Mouse (Mus musculus) brain, embryonic 14.5 days (tissue): ENCODE measurements around the gene Hspa12b. TPM values are rescaled to one million over a fixed set of nuclear protein-coding genes. Genes with fewer than 3 reads are reported as not detected.
"Not testable (repeated sequence)": the region's sequence is repeated elsewhere in the genome, so short reads cannot be mapped to it uniquely, and the experiment has no call there.

Experiments used
- DNase-seq: peaks from one replicate; pipeline ENCODE4 v3.0.0-alpha.2; 2011; ENCODE audit warnings: low read depth
- CTCF ChIP-seq: fragments of 200-500 bp; IDR thresholded peaks from 2 replicates; pipeline ENCODE4 v1.5.1; 2012; ENCODE audit warnings: inconsistent platforms, mild to moderate bottlenecking, moderate library complexity, borderline replicate concordance; ENCODE audit not compliant: insufficient read depth, insufficient read length; ENCODE audit errors: extremely low read depth
- POLR2A ChIP-seq: fragments of 200-500 bp; IDR thresholded peaks from 2 replicates; pipeline ENCODE4 v1.6.1; 2012; ENCODE audit warnings: mild to moderate bottlenecking, inconsistent platforms, borderline replicate concordance; ENCODE audit not compliant: poor library complexity, insufficient read depth, insufficient read length, severe bottlenecking; ENCODE audit errors: extremely low read depth
- polyA plus RNA-seq: library from polyadenylated mRNA; depleted of rRNA; stranded (reverse); fragments of >200 nt; gene quantifications from 2 replicates; pipeline ENCODE4 v1.2.3, GENCODE M21; 2012

Hspa12b gene
- polyA plus RNA-seq, 1 experiment, result 10.1 TPM

DNA sequence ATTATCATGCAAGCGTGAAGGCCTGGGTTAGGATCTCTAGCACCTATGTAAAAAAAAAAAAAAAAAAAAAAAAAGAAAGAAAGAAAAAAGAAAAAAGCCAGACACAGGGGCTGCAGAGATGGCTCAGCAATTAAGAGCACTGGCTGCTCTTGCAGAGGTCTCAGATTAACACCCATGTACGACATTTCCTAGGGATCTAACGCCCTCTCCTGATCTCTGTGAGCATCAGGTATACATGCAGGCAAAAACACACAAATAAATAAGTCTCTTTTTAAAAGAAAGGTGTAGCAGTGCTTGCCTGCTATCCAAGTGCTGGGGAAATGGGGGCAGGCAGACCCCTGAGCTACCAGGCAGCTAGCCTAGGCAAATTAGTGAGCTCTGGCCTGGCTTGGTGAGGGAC lies 25.6 kb upstream of the Hspa12b start:
- no peak for DNase-seq
- TF ChIP-seq CTCF, result no peak
- no peak for TF ChIP-seq POLR2A

DNA sequence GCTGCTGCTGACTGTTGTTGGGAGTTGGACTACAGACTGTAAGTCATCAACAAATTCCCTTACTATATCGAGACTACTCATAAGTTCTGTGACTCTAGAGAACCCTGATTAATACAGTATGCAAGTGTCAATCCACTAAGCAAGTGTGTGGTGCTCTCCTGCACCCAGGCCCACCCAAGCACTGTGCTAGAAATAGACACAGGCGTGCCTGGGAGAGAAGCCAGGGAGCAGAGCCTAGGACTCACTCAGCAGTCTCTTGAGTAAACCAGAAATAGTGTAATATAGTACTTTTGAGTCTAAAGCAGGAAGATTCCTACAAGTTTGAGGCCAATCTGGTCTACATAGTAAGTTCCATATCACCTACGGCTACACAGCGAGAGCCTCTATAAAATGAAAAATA lies 23.1 kb upstream of the Hspa12b start:
- TF ChIP-seq CTCF, result no peak
- TF ChIP-seq POLR2A, result no peak
- no peak for DNase-seq

- not testable (repeated sequence) for DNase-seq
Measured at GRCm38 (mm10) chr2:131105061-131105460, 22.0 kb upstream of the Hspa12b start.

- DNase-seq, result no peak
- TF ChIP-seq POLR2A (no peak), CTCF (no peak)
Measured at GRCm38 (mm10) chr2:131105989-131106388, 21.1 kb upstream of the Hspa12b start.

GRCm38 (mm10) chr2:131118968-131119574 lies 8.0 kb upstream of the Hspa12b start:
- DNase-seq, result no peak
- TF ChIP-seq POLR2A, result no peak
- no peak for TF ChIP-seq CTCF

DNA sequence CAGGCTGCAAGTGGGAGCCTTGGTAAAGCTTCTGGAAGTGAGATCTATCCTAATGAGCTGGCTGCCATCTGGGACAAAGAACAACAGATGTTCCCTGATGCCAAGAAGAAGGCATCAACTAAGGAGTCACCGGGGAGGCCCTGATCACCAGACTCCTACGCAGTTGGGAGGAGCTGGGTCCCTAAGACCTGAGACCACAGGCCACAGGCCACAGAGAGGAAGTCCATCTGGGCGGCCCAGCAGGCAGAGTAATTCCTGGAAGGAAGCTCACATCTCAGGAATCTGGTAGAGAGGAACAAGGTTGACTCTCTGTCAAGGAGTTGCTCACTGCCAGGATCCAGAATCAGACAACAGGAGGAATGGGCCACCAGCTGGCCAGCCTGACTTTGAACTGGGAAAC lies 2.9 kb upstream of the Hspa12b start:
- TF ChIP-seq CTCF (no peak), POLR2A (no peak)
- DNase-seq, result no peak

DNA sequence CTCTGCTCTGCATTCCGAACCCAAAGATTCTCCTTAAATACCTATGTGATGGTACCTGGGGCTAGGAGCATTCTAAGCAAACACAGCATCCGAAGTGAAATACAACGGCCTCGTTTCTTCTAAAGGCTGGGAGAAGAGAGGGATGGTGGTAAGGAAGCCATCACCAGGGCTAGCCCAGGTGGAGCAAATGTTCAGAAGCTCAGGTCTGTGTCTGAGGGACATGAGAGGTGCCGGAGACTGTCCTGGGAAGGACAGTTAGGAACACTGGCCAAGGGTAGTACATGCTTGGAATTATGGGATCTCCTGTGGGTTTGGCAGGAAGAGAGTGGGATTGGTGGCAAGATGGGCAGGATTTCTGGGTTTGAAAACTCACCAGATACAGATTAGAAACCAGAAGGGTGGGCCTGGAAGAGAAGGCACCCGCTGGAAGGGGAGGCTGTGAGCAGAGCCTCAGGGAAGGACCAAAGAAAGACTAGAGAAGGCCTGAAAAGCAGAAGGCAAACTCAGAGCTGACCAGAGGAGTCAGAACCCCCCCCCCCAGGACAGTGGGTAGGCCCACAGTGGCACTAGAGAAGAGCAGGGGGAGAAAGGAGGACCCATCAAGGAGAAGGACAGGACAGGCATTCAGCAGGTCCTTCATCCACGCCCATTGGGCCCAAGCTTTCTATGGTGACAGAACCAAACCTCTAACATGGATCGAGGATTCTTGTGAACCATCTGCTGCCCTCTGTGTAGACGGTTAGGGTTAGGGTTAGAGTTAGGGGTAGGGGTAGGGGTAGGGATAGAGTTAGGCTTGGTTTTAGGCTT lies 1.7 kb upstream of the Hspa12b start:
- DNase-seq, result no peak
- no peak for TF ChIP-seq CTCF
- TF ChIP-seq POLR2A, result no peak

- TF ChIP-seq CTCF, result no peak
- TF ChIP-seq POLR2A, result no peak
- DNase-seq, result no peak
Measured at GRCm38 (mm10) chr2:131125964-131126815, 890 bp upstream of the Hspa12b start.

GRCm38 (mm10) chr2:131128211-131128610 lies 1.1 kb downstream of the Hspa12b start:
- TF ChIP-seq POLR2A (no peak), CTCF (no peak)
- no peak for DNase-seq

GRCm38 (mm10) chr2:131128636-131129157 lies 1.6 kb downstream of the Hspa12b start:
- DNase-seq, result no peak
- TF ChIP-seq POLR2A (no peak), CTCF (no peak)

DNA sequence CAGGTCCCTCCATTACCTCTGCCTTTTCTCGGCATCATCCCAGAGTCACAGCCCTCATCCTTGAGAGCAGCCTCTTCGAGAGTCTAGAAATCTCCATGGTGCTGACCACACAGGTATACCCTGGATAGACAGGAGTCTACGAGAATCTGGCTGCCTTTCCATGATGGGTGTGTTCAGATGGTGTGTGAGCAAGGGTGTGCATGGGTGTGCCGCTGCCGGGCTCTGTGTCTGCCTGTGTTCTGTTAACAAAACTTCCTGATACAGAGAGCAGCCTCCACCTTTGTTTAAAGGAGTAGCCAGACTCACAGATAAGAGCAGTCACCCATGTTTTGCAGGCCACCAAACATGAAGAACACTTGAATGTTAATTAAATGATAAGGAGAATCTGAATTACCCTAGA lies 2.8 kb downstream of the Hspa12b start:
- TF ChIP-seq CTCF (no peak), POLR2A (no peak)
- DNase-seq, result no peak

- no peak for DNase-seq
- no peak for TF ChIP-seq CTCF
- no peak for TF ChIP-seq POLR2A
Measured at GRCm38 (mm10) chr2:131130849-131131248, 3.8 kb downstream of the Hspa12b start.
